Mouse (Mus musculus) lung, adult 2 months (tissue): ENCODE data around the gene Susd5. TPM values are rescaled to one million over a fixed set of nuclear protein-coding genes. Genes with fewer than 3 reads are reported as not detected.
"Not testable (repeated sequence)": the region's sequence is repeated elsewhere in the genome, so short reads cannot be mapped to it uniquely, and the experiment has no call there.

Experiments used
- DNase-seq: peaks from one replicate; pipeline ENCODE4 v3.0.0; 2022
- H3K4me1 ChIP-seq: fragments of 200-500 bp; 2 replicates; pipeline ENCODE4 v1.6.1; 2011; ENCODE audit warnings: low read length; ENCODE audit not compliant: control insufficient read depth, insufficient read depth
- H3K4me3 ChIP-seq: fragments of 200-500 bp; replicated peaks from 2 replicates; pipeline ENCODE3; 2011; ENCODE audit warnings: low read depth, mild to moderate bottlenecking, control low read depth, low read length; ENCODE audit errors: extremely low read depth
- CTCF ChIP-seq: fragments of 200-500 bp; IDR thresholded peaks from 2 replicates; pipeline ENCODE4 v1.5.1; 2011; ENCODE audit warnings: mild to moderate bottlenecking, low read length, control low read depth; ENCODE audit not compliant: insufficient read depth
- POLR2A ChIP-seq: fragments of 200-500 bp; IDR thresholded peaks from 2 replicates; pipeline ENCODE4 v1.6.1; 2011; ENCODE audit warnings: low read depth, mild to moderate bottlenecking, control low read depth, low read length, borderline replicate concordance; ENCODE audit errors: extremely low read depth
- WGBS: fragments of 180-500 bp; shearing (Covaris S2); methylation state at CpG from one replicate; pipeline ENCODE4 v1.1.7; 2018; 5-methylcytosine and 5-hydroxymethylcytosine counted together
- polyA plus RNA-seq: library from polyadenylated mRNA; depleted of rRNA; stranded (reverse); fragments of >200 nt; gene quantifications from 2 replicates; pipeline ENCODE4 v1.2.3, GENCODE M21; 2012

The Susd5 gene
- polyA plus RNA-seq, 1 experiment, result 0.79 TPM

- TF ChIP-seq CTCF, result no peak
- no peak for TF ChIP-seq POLR2A
- 60% methylated on average over 12 of the region's 12 CpGs for WGBS
Measured at GRCm38 (mm10) chr9:114068494-114069053, 11.6 kb downstream of the Susd5 start.

GRCm38 (mm10) chr9:114069372-114069771 is 12.4 kb downstream of the Susd5 start:
- Histone ChIP-seq H3K4me1 (no peaks in the 10 kb centered on the region), H3K4me3 (no peak overlapping the region)
- DNase-seq, result no peak
- WGBS, result 45% methylated on average over 6 of the region's 6 CpGs
- no peak for TF ChIP-seq POLR2A
- no peak for TF ChIP-seq CTCF

More at GRCm38 (mm10) chr9:114068494-114069053, 11.6 kb downstream of the Susd5 start:
- Histone ChIP-seq H3K4me3 (no peak overlapping the region), H3K4me1 (no peaks in the 10 kb centered on the region)
- no peak for DNase-seq

- 84% methylated on average over 19 of the region's 19 CpGs for WGBS
- no peaks in the 10 kb centered on the region for H3K4me1 ChIP-seq
- no peak for DNase-seq
- H3K4me3 ChIP-seq, result no peak overlapping the region
- TF ChIP-seq POLR2A (no peak), CTCF (no peak)
Measured at GRCm38 (mm10) chr9:114073681-114074080, 16.7 kb downstream of the Susd5 start.

- Histone ChIP-seq H3K4me1 (no peaks in the 10 kb centered on the region), H3K4me3 (no peak overlapping the region)
- WGBS, result 80% methylated on average over 3 of the region's 3 CpGs
- no peak for TF ChIP-seq POLR2A
- TF ChIP-seq CTCF, result no peak
- DNase-seq, result no peak
Measured at GRCm38 (mm10) chr9:114086422-114086821, 29.5 kb downstream of the Susd5 start.

- 79% methylated on average over 11 of the region's 11 CpGs for WGBS
- no peak for TF ChIP-seq POLR2A
- no peak for TF ChIP-seq CTCF
- Histone ChIP-seq H3K4me3 (no peak overlapping the region), H3K4me1 (no peaks in the 10 kb centered on the region)
- no peak for DNase-seq
Measured at GRCm38 (mm10) chr9:114087106-114087815, 30.3 kb downstream of the Susd5 start.

GRCm38 (mm10) chr9:114088885-114089284 is 31.9 kb downstream of the Susd5 start:
- WGBS, result 87% methylated on average over 6 of the region's 6 CpGs

GRCm38 (mm10) chr9:114092188-114092587 is 35.2 kb downstream of the Susd5 start:
- H3K4me3 ChIP-seq, H3K4me1 ChIP-seq, DNase-seq: not testable (repeated sequence)
- WGBS, result 13% methylated on average over 9 of the region's 9 CpGs

More at GRCm38 (mm10) chr9:114088885-114089284, 31.9 kb downstream of the Susd5 start:
- H3K4me3 ChIP-seq, DNase-seq, H3K4me1 ChIP-seq: not testable (repeated sequence)

- Histone ChIP-seq H3K4me3 (no peak overlapping the region), H3K4me1 (no peaks in the 10 kb centered on the region)
- no peak for TF ChIP-seq CTCF
- no peak for TF ChIP-seq POLR2A
- no peak for DNase-seq
- WGBS, result 77% methylated on average over 2 of the region's 2 CpGs
Measured at GRCm38 (mm10) chr9:114094854-114095253, 37.9 kb downstream of the Susd5 start.

- H3K4me3 ChIP-seq, result no peak overlapping the region
- 47% methylated on average over 9 of the region's 9 CpGs for WGBS
- no peaks in the 10 kb centered on the region for H3K4me1 ChIP-seq
- no peak for DNase-seq
- TF ChIP-seq POLR2A (no peak), CTCF (no peak)
Measured at GRCm38 (mm10) chr9:114098716-114099302, 41.9 kb downstream of the Susd5 start.

GRCm38 (mm10) chr9:114110268-114110667 is 53.3 kb downstream of the Susd5 start:
- Histone ChIP-seq H3K4me1 (no peaks in the 10 kb centered on the region; the same call in 1 of the 2 replicates), H3K4me3 (no peak overlapping the region)
- 75% methylated on average over 2 of the region's 2 CpGs for WGBS
- no peak for TF ChIP-seq CTCF
- TF ChIP-seq POLR2A, result no peak
- no peak for DNase-seq
